Mouse (Mus musculus) thymus, postnatal 25 days (tissue): ENCODE measurements around the gene Ppp1r1b.

Experiments
- DNase-seq: peaks from one replicate; pipeline ENCODE4 v3.0.0; 2022

Ppp1r1b gene

DNA sequence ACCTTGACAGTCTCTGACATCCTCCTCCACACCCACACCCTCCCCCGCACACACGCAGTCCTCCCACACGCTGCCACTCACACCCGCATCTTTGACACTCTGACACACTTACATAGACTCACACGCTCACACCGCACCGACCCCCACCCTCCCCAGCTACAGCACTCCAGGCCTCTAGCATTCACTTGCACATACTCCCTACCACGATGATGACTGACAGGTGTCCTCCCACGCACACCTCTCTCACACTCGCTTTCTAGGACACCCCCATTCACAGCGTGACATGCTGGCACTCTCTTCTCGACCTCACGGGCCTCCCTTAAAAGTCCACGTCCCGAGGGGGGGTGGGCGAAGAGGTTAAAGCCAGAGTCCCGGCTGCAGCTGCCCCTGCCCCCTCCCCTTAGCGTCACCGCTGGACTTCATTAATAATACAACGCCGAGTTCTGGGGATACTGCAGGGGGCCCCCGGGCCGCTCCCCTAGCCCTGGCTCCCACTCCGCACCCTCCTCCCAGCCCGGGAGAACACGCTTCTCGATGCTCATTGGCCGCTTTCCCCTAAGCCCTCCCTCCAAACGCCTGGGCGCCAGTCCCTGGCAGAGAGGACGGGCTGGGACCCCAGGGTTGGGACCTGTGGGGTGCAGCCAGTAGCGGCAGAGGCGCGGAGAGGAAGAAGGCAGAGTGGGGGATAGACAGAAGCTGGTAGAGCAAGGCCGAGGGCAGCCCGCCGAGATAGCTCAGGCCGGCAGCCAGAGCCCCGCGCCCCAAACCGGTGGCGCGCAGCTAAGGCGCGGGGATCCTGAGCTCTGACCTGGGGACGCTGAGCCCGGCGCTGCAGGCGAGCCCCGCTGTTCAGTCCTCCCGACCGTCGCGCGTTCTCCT, at the start of gene Ppp1r1b:
Gene Ppp1r1b (plus strand): TSS at position 322 of the 879 bp plus-strand sequence.
- peak; percentile 72 for DNase-seq

DNA sequence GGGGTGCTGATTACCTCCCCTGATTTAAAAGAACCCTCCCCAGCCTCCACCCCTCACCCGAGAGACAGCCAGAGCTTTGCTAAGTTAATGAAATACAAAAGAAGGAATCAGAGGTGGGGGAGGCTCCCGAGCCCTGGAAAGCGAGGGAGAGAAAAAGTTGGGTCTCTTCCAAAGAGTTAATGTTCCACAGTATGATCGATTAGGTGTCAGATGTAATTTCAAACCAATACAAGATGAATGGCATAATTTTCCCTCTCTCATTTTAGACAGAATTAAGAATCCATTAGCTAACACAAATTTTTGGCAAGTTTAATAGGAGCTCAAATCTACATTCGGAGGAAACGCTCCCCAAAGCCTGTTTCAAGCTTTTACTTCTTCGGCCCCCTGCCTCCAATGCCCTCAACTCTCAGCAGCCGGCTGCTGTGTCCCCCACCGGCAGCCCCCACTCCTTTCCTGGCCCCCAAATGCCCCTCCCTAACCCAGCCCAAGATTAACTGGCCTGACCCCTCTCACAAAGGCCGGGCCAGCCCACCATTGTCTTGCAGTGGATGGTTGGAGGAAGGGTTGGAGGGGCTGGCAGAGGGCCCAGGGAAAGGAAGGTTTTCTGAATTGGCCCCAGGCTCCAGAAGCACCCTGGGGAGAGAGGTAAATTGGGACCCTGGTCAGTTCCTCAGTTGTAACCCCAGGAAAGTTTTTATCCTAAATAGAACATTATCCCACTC, 49.6 kb upstream of the Ppp1r1b start:
- no peak for DNase-seq

DNA sequence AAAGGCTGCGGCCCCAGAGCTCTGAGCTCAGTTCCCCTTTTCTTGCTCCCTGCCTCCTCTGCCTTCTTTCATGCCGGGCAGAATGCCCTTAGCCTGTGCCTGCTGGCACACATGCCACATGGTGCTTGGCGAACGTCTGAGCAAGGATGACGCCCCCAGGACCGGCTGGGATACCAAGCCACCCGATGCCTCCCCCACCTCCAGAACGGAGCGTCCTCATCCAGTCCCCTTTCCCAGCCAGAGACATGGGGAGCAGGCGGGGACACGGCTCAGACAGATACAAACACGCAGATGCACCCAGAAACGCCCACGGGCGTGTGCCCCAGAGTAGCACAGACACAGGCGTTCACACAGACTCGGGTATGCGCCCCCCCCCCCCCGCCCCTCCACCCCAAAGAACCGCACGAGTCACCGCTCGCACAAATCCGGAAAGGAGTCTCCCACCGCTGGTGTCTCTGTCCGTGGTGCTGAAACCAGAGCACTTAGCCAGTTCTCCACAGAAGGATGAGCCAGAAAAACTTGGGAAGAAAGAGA, 34.3 kb upstream of the Ppp1r1b start:
- peak; percentile 38 for DNase-seq

DNA sequence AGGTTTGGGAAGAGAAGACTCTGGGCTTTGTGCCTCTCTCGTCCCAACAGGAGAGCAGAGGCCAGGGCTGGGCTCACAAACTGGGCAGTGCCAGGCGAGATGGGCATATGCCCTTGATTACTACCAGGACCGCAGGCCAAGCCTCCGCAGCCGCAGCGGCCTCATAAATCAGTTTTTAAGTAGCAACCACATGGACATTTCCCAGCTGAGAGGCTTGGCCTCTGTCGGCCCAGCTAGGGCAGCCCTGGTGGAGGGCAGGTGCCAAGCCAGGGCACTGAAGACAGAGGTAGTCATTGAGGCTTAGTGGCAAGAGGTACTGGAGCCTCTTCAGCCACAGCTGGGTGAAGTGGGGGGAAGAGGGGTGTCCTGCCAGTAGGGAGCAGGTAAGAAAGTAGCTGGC, 30.7 kb upstream of the Ppp1r1b start:
- DNase-seq, result no peak

DNA sequence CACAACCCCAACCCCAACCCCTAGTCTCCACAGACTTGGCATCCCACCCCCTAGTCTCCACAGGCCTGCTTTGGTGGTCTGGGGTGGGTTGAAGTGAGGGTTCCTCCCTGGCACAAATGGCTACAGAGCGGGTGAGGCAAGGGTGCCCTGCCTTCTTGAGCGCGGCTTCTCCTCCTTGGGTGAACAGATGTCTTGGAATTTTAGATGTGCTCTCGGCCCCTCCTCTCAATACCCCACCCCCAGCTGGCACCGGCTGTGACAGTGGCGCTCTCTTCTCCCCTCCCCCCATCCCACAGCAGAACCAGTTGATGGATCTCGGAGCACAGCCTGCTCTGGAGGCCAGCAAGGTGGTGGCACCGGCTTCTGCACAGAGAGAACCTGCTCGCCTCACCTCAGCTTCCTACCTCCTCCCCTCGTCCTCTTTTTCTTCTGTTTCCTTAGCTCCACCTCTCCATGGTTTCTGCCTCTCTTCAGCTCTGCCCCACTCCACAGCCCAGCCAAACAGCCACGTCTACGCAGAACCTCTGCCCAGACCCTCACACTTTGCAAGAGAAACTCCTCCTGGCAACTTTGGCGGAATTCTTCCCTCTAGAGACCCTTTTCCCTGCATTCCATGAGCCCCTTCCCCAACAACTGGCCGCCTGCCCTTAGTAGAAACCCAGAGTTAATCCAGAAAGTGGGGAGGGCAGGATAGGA, 29.6 kb upstream of the Ppp1r1b start:
- no peak for DNase-seq

DNA sequence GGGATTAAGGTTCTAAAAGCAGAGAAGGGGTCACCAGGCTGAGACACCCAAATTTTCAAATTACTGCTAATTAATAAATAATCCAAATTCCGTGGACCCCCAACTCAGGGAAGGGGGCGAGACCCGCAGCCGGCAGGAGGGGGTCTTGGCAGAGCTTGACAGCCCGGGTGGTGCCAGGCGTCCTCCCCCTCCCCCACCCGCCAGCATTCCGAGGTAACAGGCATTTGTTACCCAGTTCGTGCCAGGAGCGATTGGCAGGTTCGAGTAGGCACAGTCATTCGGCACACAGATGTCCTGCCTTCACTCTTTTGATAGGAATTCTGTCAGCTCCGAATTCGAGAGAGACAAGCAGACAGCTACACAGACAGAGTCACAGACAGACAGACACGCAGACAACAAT, 29.1 kb upstream of the Ppp1r1b start:
- no peak for DNase-seq

DNA sequence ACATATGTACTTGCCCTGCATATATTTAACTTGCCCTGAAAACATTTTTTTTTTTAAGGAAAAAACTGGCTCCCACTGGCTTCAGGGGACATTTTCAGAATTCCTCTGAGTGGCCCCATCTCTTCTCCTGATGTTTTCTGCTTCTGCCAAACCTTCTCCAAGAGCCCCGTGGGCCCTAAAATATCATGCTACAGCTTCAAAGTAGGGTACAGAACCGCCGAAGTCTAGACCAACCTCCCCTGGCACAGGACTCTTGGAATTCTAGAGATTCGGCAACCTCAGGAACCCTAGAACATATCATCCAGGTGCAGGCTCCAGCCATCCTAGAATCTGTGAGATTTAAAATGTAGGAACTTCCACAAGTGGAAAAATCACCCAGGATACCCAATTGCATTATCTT, 28.7 kb upstream of the Ppp1r1b start:
- DNase-seq, result no peak

DNA sequence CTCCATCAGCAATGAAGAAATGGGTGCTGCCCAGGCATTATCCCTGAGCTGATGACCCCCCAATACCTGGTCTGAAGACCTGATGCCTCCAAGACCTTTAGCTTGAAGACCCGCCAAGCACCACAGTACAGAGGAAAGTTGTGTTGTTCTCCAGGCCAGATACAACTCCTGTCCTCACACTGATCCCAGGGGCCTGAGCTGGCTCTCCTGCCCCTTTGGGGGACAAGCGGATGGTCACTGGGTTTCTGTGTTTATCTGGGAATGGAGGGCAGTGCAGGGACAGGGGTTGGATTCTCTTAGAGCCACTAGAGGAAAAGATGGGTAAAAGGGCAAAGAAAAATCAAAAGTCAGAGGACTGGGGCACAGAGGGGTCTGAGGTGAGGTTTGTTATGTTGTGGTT, 28.3 kb upstream of the Ppp1r1b start:
- DNase-seq, result no peak

DNA sequence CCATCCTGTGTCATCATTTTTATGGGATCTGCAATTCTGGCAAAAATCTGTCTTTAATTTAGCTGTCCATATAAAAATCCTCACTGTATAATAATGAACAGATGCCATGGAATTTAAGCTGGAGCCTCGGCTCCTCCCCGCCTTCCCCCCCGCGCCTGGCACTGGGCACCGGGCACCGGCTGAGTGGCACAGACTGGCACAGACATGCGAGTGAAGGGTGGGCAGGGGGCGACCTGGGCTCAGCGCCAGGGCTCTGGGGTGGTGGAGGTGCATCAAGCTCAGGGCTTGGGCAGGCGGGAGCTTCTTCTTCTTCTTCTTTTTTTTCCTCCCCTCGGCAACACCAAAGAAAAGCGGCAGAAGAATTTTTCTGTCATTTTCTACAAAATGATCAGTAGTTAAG, 27.8 kb upstream of the Ppp1r1b start:
- DNase-seq, result no peak

DNA sequence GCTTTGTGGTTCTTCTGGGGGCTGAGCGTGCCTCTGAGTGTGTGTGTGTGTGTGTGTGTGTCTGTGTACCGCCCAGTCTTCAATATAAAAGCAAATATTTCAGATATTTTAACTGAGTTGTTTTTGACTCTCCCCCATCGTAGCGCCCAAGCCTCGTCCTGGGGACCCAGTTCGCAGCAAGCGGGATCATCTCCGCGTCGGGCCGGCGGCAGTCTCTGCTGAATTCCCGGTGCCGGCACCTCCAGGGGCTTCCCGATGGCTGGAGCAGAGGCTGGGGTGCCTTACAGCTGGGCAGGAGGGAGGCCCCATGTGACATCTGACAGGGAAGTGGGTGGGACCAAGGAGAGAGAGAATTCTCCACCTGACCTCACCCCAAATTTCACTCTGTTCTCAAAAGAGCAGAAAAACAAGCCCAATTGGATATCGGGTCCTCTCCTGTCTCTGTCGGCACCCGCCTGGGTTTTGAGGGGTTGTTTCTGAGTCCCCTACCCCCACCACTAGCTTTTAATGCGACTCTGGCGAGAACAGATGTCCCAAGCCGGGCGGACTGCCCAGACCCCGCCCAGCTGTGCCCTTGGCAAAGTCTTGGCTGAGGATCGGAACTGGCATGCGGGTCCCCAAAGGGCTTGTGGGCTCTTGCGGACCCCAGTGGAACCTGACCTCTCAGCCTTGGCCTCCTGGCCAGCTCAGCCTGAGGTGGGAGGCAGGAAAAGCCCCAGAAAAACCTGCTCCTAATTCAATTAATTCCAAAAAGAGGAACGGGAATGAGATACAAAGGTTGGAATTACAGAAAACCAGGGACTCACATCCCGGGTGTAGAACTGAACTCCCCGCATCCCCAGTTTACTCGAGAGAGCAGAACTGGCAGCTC, 27.2 kb upstream of the Ppp1r1b start:
- DNase-seq, result no peak

DNA sequence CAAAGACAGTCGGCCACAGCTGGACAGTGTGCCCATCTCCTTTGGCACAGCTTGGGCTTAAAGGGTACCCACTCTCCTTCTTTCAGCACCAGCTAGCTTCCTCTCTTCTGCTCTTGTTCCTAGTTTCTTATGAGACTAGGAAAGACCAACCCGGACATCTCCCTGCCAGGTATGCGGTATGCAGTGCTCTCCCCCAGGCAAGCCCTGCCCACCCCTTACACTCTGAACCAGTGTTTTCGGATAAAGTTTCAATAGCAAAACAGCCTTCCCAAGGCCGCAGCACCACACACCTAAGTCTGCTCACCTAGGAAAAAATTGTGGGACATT, 26.6 kb upstream of the Ppp1r1b start:
- DNase-seq, result no peak

DNA sequence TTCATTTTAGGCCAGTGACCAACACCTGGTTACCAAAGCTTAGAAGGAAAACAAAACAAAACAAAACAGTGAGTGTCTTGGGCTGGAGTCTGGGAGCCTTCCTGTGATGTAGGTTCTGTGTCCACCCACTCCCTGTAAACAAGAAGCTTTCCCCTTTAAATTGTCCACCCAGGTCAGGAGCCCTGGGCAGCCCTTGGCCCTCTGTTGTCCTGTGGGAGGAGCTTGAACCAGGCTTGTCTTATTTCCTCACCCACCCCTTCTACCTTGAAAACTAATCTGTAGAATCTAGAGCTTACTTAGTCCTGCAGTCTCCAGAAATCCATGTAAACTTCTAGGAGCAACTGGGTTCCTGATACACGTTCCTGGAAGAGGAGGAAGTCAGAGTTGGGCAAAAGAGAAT, 26.0 kb upstream of the Ppp1r1b start:
- no peak for DNase-seq

DNA sequence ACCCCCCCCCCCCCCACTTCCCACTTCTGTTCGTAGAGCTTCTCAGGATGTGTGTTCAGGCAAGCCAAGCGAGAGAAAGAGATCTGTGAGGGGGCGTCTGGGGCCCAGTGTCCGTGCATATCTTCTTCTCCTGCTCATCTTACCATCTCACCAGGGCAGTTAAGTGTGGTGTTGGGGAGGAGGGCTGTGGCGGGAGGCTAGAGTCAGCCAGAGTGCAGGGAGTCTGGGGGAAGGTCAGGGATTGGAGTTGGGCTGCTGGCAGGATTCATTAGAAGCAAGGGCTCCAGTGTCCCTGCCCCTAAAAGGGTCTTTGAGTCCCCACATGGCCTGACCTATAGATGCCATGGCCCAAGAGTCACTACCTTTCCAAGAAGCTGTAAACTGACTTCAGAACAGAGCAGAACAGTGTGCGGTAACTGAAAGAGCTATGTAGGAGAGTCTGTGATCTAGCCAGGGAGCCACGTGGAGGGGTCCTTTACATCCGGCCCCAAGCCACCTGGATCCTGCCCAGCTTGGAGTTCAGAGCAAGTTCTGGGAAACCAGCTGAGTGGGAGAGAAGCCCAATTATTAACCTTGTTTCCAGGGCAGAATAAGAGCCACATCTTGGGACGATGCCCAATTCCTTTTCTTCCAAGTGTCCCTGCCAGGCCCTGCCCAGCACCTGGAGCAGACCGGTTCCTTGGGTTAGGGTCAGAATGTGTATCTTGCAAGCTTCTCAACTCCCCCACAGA, 24.9 kb upstream of the Ppp1r1b start:
- no peak for DNase-seq

DNA sequence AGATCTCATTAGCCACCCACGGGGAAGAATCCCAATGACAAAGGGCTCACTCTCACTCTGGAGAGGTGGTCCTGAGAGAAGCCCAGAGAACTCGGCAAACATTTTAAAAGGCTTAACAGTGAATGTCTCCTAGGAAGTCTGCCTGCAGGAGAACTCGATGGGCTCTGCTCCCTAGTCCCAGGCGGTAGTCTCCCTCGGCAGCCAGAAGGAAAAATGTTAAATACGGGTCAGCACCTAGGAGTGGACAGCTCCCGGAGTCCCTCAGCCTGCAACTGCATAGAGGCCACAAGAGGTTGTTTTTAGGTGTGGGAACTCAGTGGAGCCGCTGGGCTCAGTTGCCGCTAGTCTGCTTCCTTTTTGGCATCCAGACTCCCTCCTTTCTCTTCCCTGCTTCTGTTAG, 24.3 kb upstream of the Ppp1r1b start:
- no peak for DNase-seq

DNA sequence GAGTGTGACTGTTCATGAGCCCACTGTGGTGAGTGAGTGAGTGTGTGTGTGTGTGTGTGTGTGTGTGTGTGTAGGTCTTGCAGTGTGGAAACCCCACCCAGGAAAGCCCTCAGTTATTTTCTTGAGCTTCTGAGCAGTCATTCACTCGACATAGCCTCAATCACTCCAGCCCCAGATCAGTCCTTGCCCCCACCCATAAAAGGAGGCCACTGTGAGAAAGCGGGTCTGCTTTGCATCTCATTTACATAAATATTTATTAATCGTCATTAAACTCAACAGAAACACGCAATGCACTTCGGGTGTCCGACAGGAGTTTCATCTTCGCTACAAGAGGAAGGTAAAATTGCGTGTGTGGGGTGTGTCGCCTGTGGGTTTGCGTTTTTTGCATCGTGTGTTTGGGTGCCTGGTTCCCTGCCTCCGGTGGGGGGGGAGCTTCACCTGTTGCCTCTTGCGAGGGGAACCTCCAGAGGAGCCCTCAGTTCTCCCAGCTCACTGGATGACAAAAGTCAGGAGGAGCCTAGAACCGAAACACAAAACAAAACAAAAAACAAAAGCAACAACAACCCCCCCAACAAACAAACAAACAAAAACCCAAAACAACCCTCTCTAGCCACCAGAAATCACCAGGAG, 22.9 kb upstream of the Ppp1r1b start:
- no peak for DNase-seq

DNA sequence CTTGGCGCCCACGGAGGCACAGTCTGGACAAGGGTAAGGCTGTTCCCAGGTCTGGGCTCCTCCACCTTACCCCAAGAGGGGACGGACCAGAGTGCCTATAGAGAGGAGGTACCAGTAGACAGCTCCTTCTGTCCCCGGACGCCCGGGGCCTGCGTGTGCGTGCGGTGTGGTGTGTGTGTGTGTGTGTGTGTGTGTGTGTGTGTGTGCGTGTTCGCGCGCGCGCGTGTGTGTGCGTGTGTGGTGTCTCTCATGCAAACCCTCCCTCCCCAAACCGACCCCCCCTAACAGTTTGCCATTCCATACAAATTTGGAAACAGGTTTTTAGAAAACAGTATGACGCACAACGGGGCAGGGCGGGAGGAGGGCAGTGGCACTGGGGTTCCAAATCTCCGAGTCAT, 22.4 kb upstream of the Ppp1r1b start:
- no peak for DNase-seq

DNA sequence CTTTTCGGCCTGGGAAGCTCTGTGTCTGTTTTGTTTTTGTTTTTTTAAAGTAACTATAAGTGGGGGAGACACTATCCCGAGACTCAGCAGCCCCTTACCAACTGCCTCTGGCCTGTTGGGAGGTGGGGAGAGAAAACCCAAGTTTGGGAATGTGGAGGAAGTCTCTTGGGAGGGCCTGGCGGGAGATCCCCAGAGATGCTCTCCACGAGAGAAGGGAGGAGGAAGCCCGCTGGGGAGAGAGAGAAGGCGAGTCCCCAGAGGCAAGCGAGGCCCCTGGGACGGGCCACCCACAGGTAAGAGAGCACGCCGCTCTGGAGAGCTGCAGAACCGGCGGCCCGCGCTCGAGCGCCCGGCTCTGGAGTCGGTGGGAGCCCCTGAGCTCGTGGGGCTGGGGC, 21.5 kb upstream of the Ppp1r1b start:
- DNase-seq, result no peak

DNA sequence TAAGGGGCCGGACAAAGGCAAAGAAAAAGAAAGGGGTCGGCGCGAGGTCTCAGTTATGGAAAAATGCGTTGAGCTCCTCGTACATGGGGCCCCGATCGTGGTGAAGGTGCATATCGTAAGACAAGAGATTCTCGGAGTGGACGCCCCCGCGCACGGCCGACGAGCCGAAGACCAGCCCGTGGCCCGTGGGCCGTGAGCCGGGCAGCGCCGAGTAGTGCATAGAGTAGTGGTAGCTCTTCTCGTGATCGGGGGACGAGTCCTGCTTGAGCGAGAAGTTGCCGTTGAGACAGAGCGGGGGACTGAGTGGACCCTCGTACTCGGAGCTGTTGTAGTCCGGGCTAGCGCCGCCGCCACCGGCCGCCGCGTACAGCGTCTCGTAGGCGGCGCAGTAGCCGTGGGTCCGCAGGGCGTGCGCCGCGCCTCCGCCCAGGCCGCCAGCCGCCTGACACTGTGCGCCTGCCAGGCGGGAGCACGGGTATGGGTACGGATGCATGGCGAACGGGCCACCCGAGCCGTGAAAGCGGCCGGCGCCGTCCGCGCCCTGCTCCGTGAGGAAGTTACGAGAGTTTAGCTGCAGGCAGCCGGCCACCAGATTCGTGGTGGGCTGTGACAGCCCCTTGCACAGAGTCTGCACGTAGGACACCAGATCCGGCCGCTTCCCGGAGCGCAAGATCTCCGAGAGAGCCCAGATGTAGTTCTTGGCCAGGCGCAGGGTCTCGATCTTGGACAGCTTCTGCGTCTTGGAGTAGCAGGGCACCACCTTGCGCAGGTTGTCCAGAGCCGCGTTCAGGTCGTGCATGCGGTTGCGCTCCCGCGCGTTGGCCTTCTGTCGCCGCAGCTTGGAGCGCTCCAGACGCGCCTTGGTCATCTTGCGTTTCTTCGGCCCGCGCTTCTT, 20.8 kb upstream of the Ppp1r1b start:
- no peak for DNase-seq

DNA sequence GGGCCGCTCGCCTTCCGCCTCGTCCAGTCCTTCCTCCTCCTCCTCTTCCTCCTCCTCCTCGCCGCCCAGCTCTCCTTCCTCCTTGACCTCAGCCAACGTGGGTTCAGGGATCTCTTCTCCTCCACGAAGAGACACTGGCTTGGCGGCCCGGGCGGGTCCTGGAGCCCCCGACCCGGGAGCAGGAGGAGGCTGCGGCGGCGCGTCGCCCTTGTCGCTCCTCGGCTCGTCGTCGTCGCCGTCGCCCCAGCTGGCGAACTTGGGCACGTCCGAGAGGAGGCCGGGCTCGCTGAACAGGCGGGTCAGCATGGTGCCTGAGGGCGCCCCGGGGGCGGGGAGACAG, 20.2 kb upstream of the Ppp1r1b start:
- no peak for DNase-seq

DNA sequence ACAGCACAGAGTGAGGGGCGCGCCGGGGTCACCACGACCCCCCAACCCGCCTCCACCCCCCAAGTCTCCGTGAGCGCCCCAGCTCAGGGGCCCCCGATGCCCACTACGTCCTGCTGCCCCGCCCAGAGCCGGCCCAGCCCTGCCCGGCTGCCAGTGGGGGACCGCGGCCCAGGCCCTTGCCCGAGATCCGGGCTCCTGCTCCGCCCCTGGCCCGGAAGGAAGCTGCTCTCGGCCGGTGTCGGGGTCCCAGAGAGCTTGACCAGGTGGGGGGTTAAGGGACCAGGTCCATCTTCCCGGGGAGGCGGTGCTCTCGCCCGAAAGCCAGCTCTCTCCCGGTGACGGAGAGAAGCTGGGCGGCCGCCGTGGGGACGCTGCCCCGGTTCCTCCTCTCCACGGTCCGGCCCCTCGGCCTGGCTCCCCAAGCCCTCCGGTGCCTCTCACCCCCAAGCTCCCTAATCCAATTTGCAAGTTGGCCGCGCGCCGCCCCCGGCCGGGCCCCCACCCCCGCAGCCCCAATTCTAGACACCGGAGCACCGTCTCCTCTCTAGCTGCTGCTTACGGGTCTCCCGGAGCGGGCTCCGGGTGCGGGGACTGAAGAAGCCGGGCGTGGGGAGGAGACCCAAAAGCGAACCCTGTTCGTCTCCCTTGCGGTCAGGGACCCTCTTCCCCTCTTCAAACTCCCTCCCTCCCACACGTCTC, 19.7 kb upstream of the Ppp1r1b start:
- DNase-seq, result no peak
